Mouse (Mus musculus): ENCODE results near the gene Nfyb. TPM values are rescaled to one million over a fixed set of nuclear protein-coding genes. Genes with fewer than 3 reads are reported as not detected.

Gene Nfyb
- total and polyA plus RNA-seq, 2 experiments from 2014 or later: 26.5 to 44.0 TPM

GRCm38 (mm10) chr10:82757341-82757740 is 6.6 kb downstream of the Nfyb start:
- no peaks in the 10 kb centered on the region for H3K9me3 ChIP-seq (ENCODE audit: low read length)
- peaks cover 42% of the 10 kb centered on the region for H3K36me3 ChIP-seq (ENCODE audit: insufficient read depth, low read length)
- H3K27ac ChIP-seq (ENCODE audit: low read depth, low read length): no peak overlapping the region
- H3K4me1 ChIP-seq (ENCODE audit: insufficient read depth, low read length): peaks cover 9% of the 10 kb centered on the region; the same call in 1 of the 2 replicates
- ATAC-seq (ENCODE audit: low FRiP score) (no peak), DNase-seq (ENCODE audit: low spot score) (no peak)
- H3K4me2 ChIP-seq (ENCODE audit: low read depth, low read length, poor library complexity, severe bottlenecking): no peak overlapping the region
- TF ChIP-seq CTCF (IDR thresholded peaks at IDR 0.05): no peak
- H3K27me3 ChIP-seq (ENCODE audit: insufficient read depth, low read length): no peaks in the 10 kb centered on the region
- 74% methylated on average over 9 of the region's 9 CpGs for WGBS
- H3K9ac ChIP-seq (replicated peaks; ENCODE audit: low read length, poor library complexity, severe bottlenecking): no peak overlapping the region
- H3K4me3 ChIP-seq (ENCODE audit: low read depth, low read length): no peak overlapping the region

GRCm38 (mm10) chr10:82756466-82756865 is 7.5 kb downstream of the Nfyb start:
- no peak for ATAC-seq (ENCODE audit: low FRiP score)
- Histone ChIP-seq H3K4me1 (ENCODE audit: insufficient read depth, low read length) (peaks cover 8% of the 10 kb centered on the region; the same call in 1 of the 2 replicates), H3K36me3 (ENCODE audit: insufficient read depth, low read length) (peaks cover 50% of the 10 kb centered on the region), H3K9me3 (ENCODE audit: low read length) (no peaks in the 10 kb centered on the region), H3K27me3 (ENCODE audit: insufficient read depth, low read length) (no peaks in the 10 kb centered on the region), H3K9ac (replicated peaks; ENCODE audit: low read length, poor library complexity, severe bottlenecking) (no peak overlapping the region), H3K4me3 (ENCODE audit: low read depth, low read length) (no peak overlapping the region), H3K27ac (ENCODE audit: low read depth, low read length) (no peak overlapping the region), H3K4me2 (ENCODE audit: low read depth, low read length, poor library complexity, severe bottlenecking) (no peak overlapping the region)
- WGBS: 89% methylated on average over 9 of the region's 9 CpGs
- no peak for TF ChIP-seq CTCF (IDR thresholded peaks at IDR 0.05)
- DNase-seq (ENCODE audit: low spot score): no peak

DNA sequence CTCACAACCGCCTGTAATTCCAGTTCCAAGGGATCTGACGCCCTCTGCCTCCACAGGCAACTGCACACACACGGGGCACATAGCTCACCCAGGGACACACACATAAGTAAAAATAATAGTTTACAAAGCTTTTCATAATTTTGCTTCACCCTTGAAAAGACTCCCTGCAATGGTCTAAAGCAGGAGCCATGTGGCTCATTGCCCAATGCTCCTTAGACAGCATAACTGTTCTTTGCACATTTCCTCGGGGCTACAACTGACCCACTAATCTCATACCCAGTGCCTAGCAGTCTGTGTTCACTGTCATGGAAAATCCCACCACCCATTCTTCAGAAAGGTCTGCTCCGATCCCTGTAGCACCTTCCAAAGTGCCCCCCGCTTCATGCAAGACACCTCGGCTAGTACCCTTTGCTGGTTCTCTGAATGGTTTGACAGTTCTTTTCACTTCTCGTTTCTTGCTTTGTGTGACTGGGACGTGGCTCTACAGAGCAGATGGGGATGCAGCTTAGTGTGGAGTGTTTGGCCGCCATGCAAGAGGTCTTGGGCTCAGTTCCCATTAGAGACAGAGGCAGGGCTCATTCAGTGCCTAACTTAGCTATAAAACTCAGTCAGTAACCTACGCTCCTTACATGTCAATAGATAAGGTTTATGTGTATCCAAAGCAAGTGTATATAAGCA is 8.6 kb downstream of the Nfyb start:
- H3K36me3 ChIP-seq (ENCODE audit: insufficient read depth, low read length): peaks cover 52% of the 10 kb centered on the region
- TF ChIP-seq CTCF (IDR thresholded peaks at IDR 0.05): no peak
- H3K4me1 ChIP-seq (ENCODE audit: insufficient read depth, low read length): no peaks in the 10 kb centered on the region
- H3K4me3 ChIP-seq (ENCODE audit: low read depth, low read length): no peak overlapping the region
- DNase-seq (ENCODE audit: low spot score) (no peak), ATAC-seq (ENCODE audit: low FRiP score) (no peak)
- H3K27me3 ChIP-seq (ENCODE audit: insufficient read depth, low read length): no peaks in the 10 kb centered on the region
- H3K9me3 ChIP-seq (ENCODE audit: low read length): no peaks in the 10 kb centered on the region
- 90% methylated on average over 11 of the region's 11 CpGs for WGBS
- H3K9ac ChIP-seq (replicated peaks; ENCODE audit: low read length, poor library complexity, severe bottlenecking): no peak overlapping the region
- H3K4me2 ChIP-seq (ENCODE audit: low read depth, low read length, poor library complexity, severe bottlenecking): no peak overlapping the region
- H3K27ac ChIP-seq (ENCODE audit: low read depth, low read length): no peak overlapping the region

GRCm38 (mm10) chr10:82754642-82755041 is 9.3 kb downstream of the Nfyb start:
- Histone ChIP-seq H3K27ac (ENCODE audit: low read depth, low read length) (no peak overlapping the region), H3K9me3 (ENCODE audit: low read length) (no peaks in the 10 kb centered on the region), H3K36me3 (ENCODE audit: insufficient read depth, low read length) (peaks cover 53% of the 10 kb centered on the region), H3K27me3 (ENCODE audit: insufficient read depth, low read length) (no peaks in the 10 kb centered on the region), H3K4me1 (ENCODE audit: insufficient read depth, low read length) (no peaks in the 10 kb centered on the region), H3K4me2 (ENCODE audit: low read depth, low read length, poor library complexity, severe bottlenecking) (no peak overlapping the region), H3K9ac (replicated peaks; ENCODE audit: low read length, poor library complexity, severe bottlenecking) (no peak overlapping the region), H3K4me3 (ENCODE audit: low read depth, low read length) (no peak overlapping the region)
- ATAC-seq (ENCODE audit: low FRiP score) (no peak), DNase-seq (ENCODE audit: low spot score) (no peak)
- 100% methylated on average over 1 of the region's 1 CpGs for WGBS
- TF ChIP-seq CTCF (IDR thresholded peaks at IDR 0.05): no peak

- no peaks in the 10 kb centered on the region for H3K9me3 ChIP-seq (ENCODE audit: low read length)
- H3K4me2 ChIP-seq (ENCODE audit: low read depth, low read length, poor library complexity, severe bottlenecking): no peak overlapping the region
- ATAC-seq (ENCODE audit: low FRiP score): no peak
- no peak overlapping the region for H3K9ac ChIP-seq (replicated peaks; ENCODE audit: low read length, poor library complexity, severe bottlenecking)
- H3K27me3 ChIP-seq (ENCODE audit: insufficient read depth, low read length): no peaks in the 10 kb centered on the region
- H3K27ac ChIP-seq (ENCODE audit: low read depth, low read length): no peak overlapping the region
- H3K4me3 ChIP-seq (ENCODE audit: low read depth, low read length): no peak overlapping the region
- TF ChIP-seq CTCF (IDR thresholded peaks at IDR 0.05): no peak
- WGBS: 93% methylated on average over 3 of the region's 3 CpGs
- H3K4me1 ChIP-seq (ENCODE audit: insufficient read depth, low read length): no peaks in the 10 kb centered on the region
- H3K36me3 ChIP-seq (ENCODE audit: insufficient read depth, low read length): peaks cover 59% of the 10 kb centered on the region
- DNase-seq (ENCODE audit: low spot score): no peak
These were observed 11.0 kb downstream of the Nfyb start for GRCm38 (mm10) chr10:82752921-82753320.

DNA sequence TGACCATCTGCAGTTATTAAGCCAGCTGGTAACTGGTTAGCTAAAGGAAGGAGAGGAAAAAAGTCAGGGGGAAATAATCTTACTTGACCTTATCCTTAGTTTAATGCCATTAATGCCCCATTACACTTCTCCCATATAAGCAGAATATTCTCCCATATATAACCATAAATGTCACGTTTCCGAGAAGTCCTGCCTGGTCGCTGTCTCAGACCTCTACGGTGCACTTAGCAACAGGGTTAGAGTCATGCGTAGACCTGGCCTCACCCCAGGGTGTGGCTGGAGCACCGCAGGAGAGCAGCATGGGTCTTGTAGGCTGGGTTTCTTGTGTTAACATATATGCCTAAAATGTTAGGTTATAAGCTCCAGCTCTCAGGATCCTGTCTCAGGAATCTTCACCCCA is 13.2 kb downstream of the Nfyb start:
- Histone ChIP-seq H3K4me3 (ENCODE audit: low read depth, low read length) (no peak overlapping the region), H3K27me3 (ENCODE audit: insufficient read depth, low read length) (no peaks in the 10 kb centered on the region), H3K9me3 (ENCODE audit: low read length) (no peaks in the 10 kb centered on the region), H3K4me2 (ENCODE audit: low read depth, low read length, poor library complexity, severe bottlenecking) (no peak overlapping the region), H3K27ac (ENCODE audit: low read depth, low read length) (no peak overlapping the region), H3K9ac (replicated peaks; ENCODE audit: low read length, poor library complexity, severe bottlenecking) (no peak overlapping the region), H3K36me3 (ENCODE audit: insufficient read depth, low read length) (peaks cover 66% of the 10 kb centered on the region), H3K4me1 (ENCODE audit: insufficient read depth, low read length) (no peaks in the 10 kb centered on the region)
- TF ChIP-seq CTCF (IDR thresholded peaks at IDR 0.05): no peak
- WGBS: 95% methylated on average over 6 of the region's 6 CpGs
- DNase-seq (ENCODE audit: low spot score) (no peak), ATAC-seq (ENCODE audit: low FRiP score) (no peak)

Measured in midbrain, postnatal 0 days (tissue).